Mouse (Mus musculus): ENCODE results near the gene Slc35c2.

Slc35c2 gene

GRCm38 (mm10) chr2:165277188-165277740 lies 10.4 kb downstream of the Slc35c2 start:
- in situ Hi-C loops (cut with MboI, MseI) = no loop called here

- in situ Hi-C loops (cut with MboI, MseI) = no loop called here
These were observed 11.8 kb downstream of the Slc35c2 start for GRCm38 (mm10) chr2:165275824-165276223.

GRCm38 (mm10) chr2:165275124-165275640 lies 12.5 kb downstream of the Slc35c2 start:
- in situ Hi-C loops (cut with MboI, MseI) = no loop called here

- in situ Hi-C loops (cut with MboI, MseI) = no loop called here
These were observed 14.1 kb downstream of the Slc35c2 start for GRCm38 (mm10) chr2:165273589-165273988.

GRCm38 (mm10) chr2:165271326-165271725 lies 16.3 kb downstream of the Slc35c2 start:
- in situ Hi-C loops (cut with MboI, MseI) = no loop called here

- in situ Hi-C loops (cut with MboI, MseI) = no loop called here
These were observed 16.8 kb downstream of the Slc35c2 start for GRCm38 (mm10) chr2:165270858-165271257.

GRCm38 (mm10) chr2:165266739-165267138 lies 20.9 kb downstream of the Slc35c2 start:
- in situ Hi-C loops (cut with MboI, MseI) = no loop called here

GRCm38 (mm10) chr2:165263861-165264260 lies 23.8 kb downstream of the Slc35c2 start:
- in situ Hi-C loops (cut with MboI, MseI) = loop anchor here (5.0 kb wide), 1 partner anchor 197 kb away; no protein-coding TSS in a partner anchor

- in situ Hi-C loops (cut with MboI, MseI) = loop anchor here (5.0 kb wide), 1 partner anchor 195 kb away; no protein-coding TSS in a partner anchor
These were observed 25.2 kb downstream of the Slc35c2 start for GRCm38 (mm10) chr2:165262274-165262990.

GRCm38 (mm10) chr2:165259859-165260258 lies 27.8 kb downstream of the Slc35c2 start:
- in situ Hi-C loops (cut with MboI, MseI) = loop anchor here (5.0 kb wide), 1 partner anchor 193 kb away; no protein-coding TSS in a partner anchor

- in situ Hi-C loops (cut with MboI, MseI) = no loop called here
These were observed 29.3 kb downstream of the Slc35c2 start for GRCm38 (mm10) chr2:165258321-165258720.

GRCm38 (mm10) chr2:165257151-165257834 lies 30.4 kb downstream of the Slc35c2 start:
- in situ Hi-C loops (cut with MboI, MseI) = no loop called here

GRCm38 (mm10) chr2:165256213-165256612 lies 31.5 kb downstream of the Slc35c2 start:
- in situ Hi-C loops (cut with MboI, MseI) = no loop called here

- in situ Hi-C loops (cut with MboI, MseI) = no loop called here
These were observed 33.8 kb downstream of the Slc35c2 start for GRCm38 (mm10) chr2:165253867-165254266.

- in situ Hi-C loops (cut with MboI, MseI) = no loop called here
These were observed 34.4 kb downstream of the Slc35c2 start for GRCm38 (mm10) chr2:165253269-165253668.

GRCm38 (mm10) chr2:165252801-165253200 lies 34.9 kb downstream of the Slc35c2 start:
- in situ Hi-C loops (cut with MboI, MseI) = no loop called here

- in situ Hi-C loops (cut with MboI, MseI) = no loop called here
These were observed 35.3 kb downstream of the Slc35c2 start for GRCm38 (mm10) chr2:165252381-165252780.

GRCm38 (mm10) chr2:165250903-165251302 lies 36.8 kb downstream of the Slc35c2 start:
- in situ Hi-C loops (cut with MboI, MseI) = no loop called here

GRCm38 (mm10) chr2:165248967-165249366 lies 38.7 kb downstream of the Slc35c2 start:
- in situ Hi-C loops (cut with MboI, MseI) = no loop called here

GRCm38 (mm10) chr2:165246349-165246748 lies 41.3 kb downstream of the Slc35c2 start:
- in situ Hi-C loops (cut with MboI, MseI) = no loop called here

- in situ Hi-C loops (cut with MboI, MseI) = no loop called here
These were observed 44.4 kb downstream of the Slc35c2 start for GRCm38 (mm10) chr2:165243122-165243720.

- in situ Hi-C loops (cut with MboI, MseI) = no loop called here
These were observed 45.1 kb downstream of the Slc35c2 start for GRCm38 (mm10) chr2:165242575-165242974.
